Mouse (Mus musculus): ENCODE measurements around the gene Scn8a. TPM values are rescaled to one million over a fixed set of nuclear protein-coding genes. Genes with fewer than 3 reads are reported as not detected.
"Not testable (repeated sequence)": the region's sequence is repeated elsewhere in the genome, so short reads cannot be mapped to it uniquely, and the experiment has no call there.

Scn8a gene
- not detected in 3 replicates for total RNA-seq (2017)

- no peak for ATAC-seq (replicated peaks; ENCODE audit: insufficient number of reproducible peaks, low FRiP score, low TSS enrichment, poor library complexity, severe bottlenecking)
Measured at GRCm38 (mm10) chr15:100869558-100869957, at the start of gene Scn8a. Gene Scn8a (plus strand): TSS chr15:100869858.

- ATAC-seq (replicated peaks; ENCODE audit: insufficient number of reproducible peaks, low FRiP score, low TSS enrichment, poor library complexity, severe bottlenecking) = no peak
Measured at GRCm38 (mm10) chr15:100821824-100822223, 47.8 kb upstream of the Scn8a start.

- not testable (repeated sequence) for ATAC-seq (replicated peaks; ENCODE audit: insufficient number of reproducible peaks, low FRiP score, low TSS enrichment, poor library complexity, severe bottlenecking)
Measured at GRCm38 (mm10) chr15:100822370-100822769, 47.3 kb upstream of the Scn8a start.

GRCm38 (mm10) chr15:100825249-100825856 lies 44.3 kb upstream of the Scn8a start:
- no peak for ATAC-seq (replicated peaks; ENCODE audit: insufficient number of reproducible peaks, low FRiP score, low TSS enrichment, poor library complexity, severe bottlenecking)

GRCm38 (mm10) chr15:100826076-100826475 lies 43.6 kb upstream of the Scn8a start:
- ATAC-seq (replicated peaks; ENCODE audit: insufficient number of reproducible peaks, low FRiP score, low TSS enrichment, poor library complexity, severe bottlenecking) = no peak

GRCm38 (mm10) chr15:100829775-100830174 lies 39.9 kb upstream of the Scn8a start:
- ATAC-seq (replicated peaks; ENCODE audit: insufficient number of reproducible peaks, low FRiP score, low TSS enrichment, poor library complexity, severe bottlenecking) = no peak

- no peak for ATAC-seq (replicated peaks; ENCODE audit: insufficient number of reproducible peaks, low FRiP score, low TSS enrichment, poor library complexity, severe bottlenecking)
Measured at GRCm38 (mm10) chr15:100830682-100831081, 39.0 kb upstream of the Scn8a start.

- ATAC-seq (replicated peaks; ENCODE audit: insufficient number of reproducible peaks, low FRiP score, low TSS enrichment, poor library complexity, severe bottlenecking) = no peak
Measured at GRCm38 (mm10) chr15:100832144-100832543, 37.5 kb upstream of the Scn8a start.

GRCm38 (mm10) chr15:100832784-100833183 lies 36.9 kb upstream of the Scn8a start:
- ATAC-seq (replicated peaks; ENCODE audit: insufficient number of reproducible peaks, low FRiP score, low TSS enrichment, poor library complexity, severe bottlenecking) = no peak

GRCm38 (mm10) chr15:100836729-100837128 lies 32.9 kb upstream of the Scn8a start:
- ATAC-seq (replicated peaks; ENCODE audit: insufficient number of reproducible peaks, low FRiP score, low TSS enrichment, poor library complexity, severe bottlenecking) = no peak

GRCm38 (mm10) chr15:100838607-100839207 lies 31.0 kb upstream of the Scn8a start:
- no peak for ATAC-seq (replicated peaks; ENCODE audit: insufficient number of reproducible peaks, low FRiP score, low TSS enrichment, poor library complexity, severe bottlenecking)

GRCm38 (mm10) chr15:100844336-100844735 lies 25.3 kb upstream of the Scn8a start:
- ATAC-seq (replicated peaks; ENCODE audit: insufficient number of reproducible peaks, low FRiP score, low TSS enrichment, poor library complexity, severe bottlenecking) = no peak

- no peak for ATAC-seq (replicated peaks; ENCODE audit: insufficient number of reproducible peaks, low FRiP score, low TSS enrichment, poor library complexity, severe bottlenecking)
Measured at GRCm38 (mm10) chr15:100845049-100845879, 24.4 kb upstream of the Scn8a start.

GRCm38 (mm10) chr15:100847193-100847592 lies 22.5 kb upstream of the Scn8a start:
- ATAC-seq (replicated peaks; ENCODE audit: insufficient number of reproducible peaks, low FRiP score, low TSS enrichment, poor library complexity, severe bottlenecking) = no peak

GRCm38 (mm10) chr15:100857586-100857985 lies 12.1 kb upstream of the Scn8a start:
- ATAC-seq (replicated peaks; ENCODE audit: insufficient number of reproducible peaks, low FRiP score, low TSS enrichment, poor library complexity, severe bottlenecking) = no peak

GRCm38 (mm10) chr15:100860856-100861255 lies 8.8 kb upstream of the Scn8a start:
- ATAC-seq (replicated peaks; ENCODE audit: insufficient number of reproducible peaks, low FRiP score, low TSS enrichment, poor library complexity, severe bottlenecking) = no peak

- no peak for ATAC-seq (replicated peaks; ENCODE audit: insufficient number of reproducible peaks, low FRiP score, low TSS enrichment, poor library complexity, severe bottlenecking)
Measured at GRCm38 (mm10) chr15:100865556-100865955, 4.1 kb upstream of the Scn8a start.

GRCm38 (mm10) chr15:100870001-100870774 lies 530 bp downstream of the Scn8a start:
- ATAC-seq (replicated peaks; ENCODE audit: insufficient number of reproducible peaks, low FRiP score, low TSS enrichment, poor library complexity, severe bottlenecking) = no peak

GRCm38 (mm10) chr15:100870775-100871106 lies 1.1 kb downstream of the Scn8a start:
- no peak for ATAC-seq (replicated peaks; ENCODE audit: insufficient number of reproducible peaks, low FRiP score, low TSS enrichment, poor library complexity, severe bottlenecking)
